Mouse (Mus musculus) stomach, embryonic 14.5 days (tissue): ENCODE results near the gene Tenm3. TPM values are rescaled to one million over a fixed set of nuclear protein-coding genes. Genes with fewer than 3 reads are reported as not detected.
A peak's percentile ranks its signal among the peaks of the same experiment; 100 is the strongest.

ENCODE experiments used
- ATAC-seq: fragments of 200-750 bp; cut with Nextera tagmentation; 2 replicates; pipeline ENCODE4 v1.8.0; 2017; ENCODE audit warnings: low read depth, moderate TSS enrichment; ENCODE audit not compliant: insufficient number of reproducible peaks, insufficient read depth, low FRiP score
- H3K27ac ChIP-seq: fragments of 300-500 bp; sonication (generic); 2 replicates; pipeline ENCODE4 v1.5.1; 2014; ENCODE audit warnings: mild to moderate bottlenecking, low read length, moderate library complexity, mixed read lengths
- H3K27me3 ChIP-seq: fragments of 300-500 bp; sonication (generic); 2 replicates; pipeline ENCODE4 v1.6.1; 2014; ENCODE audit warnings: low read length, control low read depth, mixed read lengths; ENCODE audit not compliant: control insufficient read depth, insufficient read depth
- H3K36me3 ChIP-seq: fragments of 300-500 bp; sonication (generic); 2 replicates; pipeline ENCODE4 v1.6.1; 2014; ENCODE audit warnings: mild to moderate bottlenecking, control low read depth, low read length, moderate library complexity, mixed read lengths; ENCODE audit not compliant: control insufficient read depth, insufficient read depth
- H3K4me1 ChIP-seq: fragments of 300-500 bp; sonication (generic); 2 replicates; pipeline ENCODE4 v1.6.1; 2014; ENCODE audit warnings: low read length, control low read depth, mixed read lengths; ENCODE audit not compliant: control insufficient read depth, insufficient read depth
- H3K4me2 ChIP-seq: fragments of 300-500 bp; sonication (generic); replicated peaks from 2 replicates; pipeline ENCODE4 v1.6.1; 2014; ENCODE audit warnings: low read depth, low read length, control low read depth
- H3K4me3 ChIP-seq: fragments of 300-500 bp; sonication (generic); 2 replicates; pipeline ENCODE4 v1.5.1; 2014; ENCODE audit warnings: low read depth, low read length, control low read depth
- H3K9ac ChIP-seq: fragments of 300-500 bp; sonication (generic); replicated peaks from 2 replicates; pipeline ENCODE4 v1.6.1; 2014; ENCODE audit warnings: low read depth, mild to moderate bottlenecking, control low read depth, low read length, moderate library complexity, mixed read lengths
- H3K9me3 ChIP-seq: fragments of 300-500 bp; sonication (generic); 2 replicates; pipeline ENCODE4 v1.6.1; 2016; ENCODE audit warnings: low read depth, low read length, control low read depth; ENCODE audit not compliant: control insufficient read depth
- WGBS: fragments of 180-500 bp; shearing (Covaris S2); extraction: QIAGEN DNeasy Blood & Tissue Kit; methylation state at CpG from one replicate; pipeline ENCODE4 v1.1.7; 2014; 5-methylcytosine and 5-hydroxymethylcytosine counted together
- polyA plus RNA-seq: library from polyadenylated mRNA; unstranded; fragments of >200 nt; fragmentation: Nextera tagmentation; extraction: Ambion mirVana; gene quantifications from 2 replicates; pipeline ENCODE4 v1.2.1, GENCODE M21; 2014

Tenm3 gene
- polyA plus RNA-seq, 1 experiment from 2014 or later: 29.8 TPM

DNA sequence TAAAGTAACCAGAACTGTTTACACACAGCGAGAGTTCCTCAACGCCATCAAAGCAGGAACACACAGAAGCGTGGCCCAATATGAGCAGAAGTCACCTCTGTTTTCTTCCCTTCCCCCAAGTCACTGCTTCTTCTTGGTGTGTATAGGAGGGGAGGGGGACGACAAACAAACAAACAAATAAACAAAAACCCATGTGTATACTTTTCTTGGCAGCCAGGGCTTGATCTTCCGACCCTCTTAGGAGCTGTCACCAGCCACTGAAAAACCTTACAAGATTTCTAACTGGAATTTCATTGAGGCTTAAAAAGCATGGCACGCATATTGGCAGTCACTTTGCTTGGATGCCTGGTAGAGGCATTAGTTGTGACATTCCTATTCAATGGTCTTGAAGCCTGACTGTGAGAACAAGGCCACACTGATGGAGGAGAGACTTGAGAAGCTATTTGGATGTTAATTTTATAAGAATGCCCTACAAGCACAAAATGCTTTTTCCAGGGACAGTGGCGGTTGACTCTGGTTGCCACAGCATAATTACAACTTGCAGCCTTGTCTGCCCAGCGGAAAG lies 366.3 kb downstream of the Tenm3 start:
- no peaks in the 10 kb centered on the region for H3K36me3 ChIP-seq
- H3K27ac ChIP-seq: no peak overlapping the region
- no peaks in the 10 kb centered on the region for H3K27me3 ChIP-seq
- no peak overlapping the region for H3K4me2 ChIP-seq
- 67% methylated on average over 8 of the region's 8 CpGs for WGBS
- no peaks in the 10 kb centered on the region for H3K9me3 ChIP-seq
- no peak overlapping the region for H3K4me3 ChIP-seq
- ATAC-seq: no peak
- no peak overlapping the region for H3K9ac ChIP-seq
- no peaks in the 10 kb centered on the region for H3K4me1 ChIP-seq

DNA sequence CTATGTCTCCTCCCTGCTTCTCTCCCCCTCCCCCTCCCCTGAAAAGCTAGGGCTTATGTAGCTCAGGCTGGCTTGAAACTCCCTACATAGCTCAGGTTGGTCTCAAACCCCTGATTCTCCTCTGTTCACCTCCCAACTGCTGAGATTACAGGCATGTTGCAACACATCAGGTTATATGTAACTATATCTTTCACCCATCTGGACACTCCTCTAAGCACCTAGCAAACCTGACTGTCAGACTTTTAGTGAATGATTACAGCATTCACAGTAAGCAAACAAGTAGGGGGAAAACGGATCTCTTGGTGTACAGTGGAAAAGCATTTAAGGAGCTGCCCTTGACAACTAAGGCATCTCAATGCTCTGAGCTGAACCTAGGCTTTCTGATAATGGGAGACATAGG lies 366.9 kb downstream of the Tenm3 start:
- H3K27ac ChIP-seq: no peak overlapping the region
- no peak overlapping the region for H3K4me2 ChIP-seq
- no peaks in the 10 kb centered on the region for H3K9me3 ChIP-seq
- H3K9ac ChIP-seq: no peak overlapping the region
- 42% methylated on average over 1 of the region's 1 CpGs for WGBS
- H3K27me3 ChIP-seq: no peaks in the 10 kb centered on the region
- H3K4me3 ChIP-seq: no peak overlapping the region
- no peaks in the 10 kb centered on the region for H3K4me1 ChIP-seq
- H3K36me3 ChIP-seq: no peaks in the 10 kb centered on the region
- no peak for ATAC-seq

DNA sequence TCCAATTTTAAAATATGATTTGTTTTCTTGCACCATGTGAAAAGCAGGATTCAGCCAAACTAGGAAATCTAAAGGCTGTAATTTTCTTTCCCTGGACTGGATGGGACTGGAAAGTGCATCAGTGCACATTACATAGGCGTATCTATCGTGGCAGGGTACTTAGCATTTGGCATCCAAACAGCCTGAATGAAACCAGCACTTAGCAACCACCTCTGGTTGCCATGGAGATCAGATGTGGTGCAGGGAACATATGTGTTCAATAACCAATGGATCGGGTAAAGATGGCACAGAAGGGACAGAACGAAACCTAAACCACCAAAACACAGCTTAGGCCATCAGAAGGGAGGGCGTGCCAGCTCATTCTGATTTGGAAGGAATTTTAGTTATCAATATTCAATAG lies 376.1 kb downstream of the Tenm3 start:
- H3K9me3 ChIP-seq: no peaks in the 10 kb centered on the region
- WGBS: 89% methylated on average over 5 of the region's 5 CpGs
- no peaks in the 10 kb centered on the region for H3K36me3 ChIP-seq
- H3K4me3 ChIP-seq: no peak overlapping the region
- H3K27me3 ChIP-seq: no peaks in the 10 kb centered on the region
- H3K4me2 ChIP-seq: no peak overlapping the region
- no peaks in the 10 kb centered on the region for H3K4me1 ChIP-seq
- H3K27ac ChIP-seq: no peak overlapping the region
- ATAC-seq: no peak
- H3K9ac ChIP-seq: no peak overlapping the region

DNA sequence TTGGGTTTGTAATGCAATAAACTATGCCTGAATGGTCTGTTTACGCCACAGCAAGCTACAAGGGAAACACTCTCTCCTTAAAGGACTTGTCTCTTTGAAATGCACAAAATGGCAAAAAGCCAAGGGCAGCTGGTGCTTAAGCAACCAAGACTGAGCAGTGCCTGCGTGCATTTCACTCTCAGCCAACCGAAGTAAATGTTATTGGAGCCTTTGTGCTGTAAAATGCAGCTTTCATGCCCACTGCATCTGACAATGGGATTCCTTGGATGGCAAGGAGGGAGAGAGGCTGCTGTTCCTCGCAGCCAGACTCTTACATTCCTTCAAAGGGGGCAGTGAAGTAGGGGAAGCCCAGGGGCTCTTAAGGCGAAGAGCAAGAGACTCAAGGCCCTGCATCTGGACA lies 385.4 kb downstream of the Tenm3 start:
- Histone ChIP-seq H3K36me3 (no peaks in the 10 kb centered on the region), H3K4me2 (no peak overlapping the region), H3K9ac (no peak overlapping the region), H3K27ac (peak overlapping the region; percentile 33; the same call in 1 of the 2 replicates), H3K9me3 (no peaks in the 10 kb centered on the region), H3K4me1 (no peaks in the 10 kb centered on the region), H3K27me3 (no peaks in the 10 kb centered on the region), H3K4me3 (no peak overlapping the region)
- WGBS: 25% methylated on average over 5 of the region's 5 CpGs
- no peak for ATAC-seq

DNA sequence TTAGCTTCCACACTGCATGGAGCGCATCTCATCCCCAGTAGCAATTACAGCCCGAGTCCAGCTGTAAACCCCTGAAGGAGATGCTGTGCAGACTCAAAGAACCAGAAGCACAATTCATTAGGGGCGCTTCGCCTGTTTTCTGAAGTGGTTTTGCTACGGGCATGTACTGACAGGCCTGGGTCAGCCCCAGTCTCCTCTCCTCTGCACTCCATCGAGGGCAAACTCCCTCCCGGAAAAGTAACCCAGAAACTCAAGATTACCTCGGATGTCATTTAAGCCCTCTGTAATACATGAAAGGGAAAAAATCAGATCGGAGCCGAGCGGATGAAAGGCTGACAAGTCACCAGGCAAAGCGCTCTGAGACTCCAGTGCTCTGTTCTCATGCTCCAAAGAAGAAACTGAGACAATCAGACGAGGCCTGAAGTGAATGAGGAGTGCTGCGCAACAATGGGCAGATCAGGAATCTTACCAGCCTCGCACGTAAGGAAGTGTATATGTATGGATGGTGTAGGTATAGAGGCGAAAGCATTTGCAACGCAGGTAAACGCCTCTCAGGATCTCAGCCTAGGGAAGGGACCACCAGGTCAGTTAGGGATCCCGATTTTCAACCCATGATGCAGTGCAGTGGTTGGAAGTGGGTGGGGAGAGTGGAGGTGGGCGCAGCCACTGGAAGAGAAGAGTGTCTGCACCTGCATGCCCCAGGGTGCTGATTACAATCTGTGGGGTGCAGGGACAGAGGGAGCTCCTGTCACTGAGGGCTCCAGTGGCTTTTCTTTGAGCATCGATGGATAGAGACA lies 387.2 kb downstream of the Tenm3 start:
- 53% methylated on average over 22 of the region's 22 CpGs for WGBS
- Histone ChIP-seq H3K27me3 (no peaks in the 10 kb centered on the region), H3K4me1 (no peaks in the 10 kb centered on the region), H3K4me3 (no peak overlapping the region), H3K9me3 (no peaks in the 10 kb centered on the region), H3K27ac (no peak overlapping the region), H3K9ac (no peak overlapping the region), H3K4me2 (no peak overlapping the region), H3K36me3 (no peaks in the 10 kb centered on the region)
- ATAC-seq: no peak

DNA sequence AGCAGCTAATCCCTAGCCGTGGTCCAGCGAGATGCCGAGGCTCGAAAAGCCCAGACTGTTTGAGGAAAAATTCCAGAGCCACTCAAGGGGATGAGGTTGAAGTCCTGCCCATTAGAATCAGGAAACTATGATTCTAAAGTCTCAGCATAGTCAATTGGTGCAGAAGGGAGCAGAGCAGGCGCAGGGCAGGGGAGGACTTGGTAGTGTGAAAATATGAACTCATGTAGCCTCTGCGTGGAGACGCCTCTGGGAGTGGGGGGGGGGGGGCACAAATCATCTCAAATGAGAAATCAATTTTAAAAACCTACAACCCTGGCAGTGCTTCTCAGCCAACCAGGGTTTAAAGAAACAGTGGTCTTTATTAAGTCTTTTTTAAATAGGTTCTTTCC lies 392.5 kb downstream of the Tenm3 start:
- Histone ChIP-seq H3K9ac (no peak overlapping the region), H3K27me3 (no peaks in the 10 kb centered on the region), H3K4me2 (no peak overlapping the region), H3K27ac (no peak overlapping the region), H3K4me1 (0 out of 2 replicates have a peak, but pooled peaks cover 8% of the 10 kb centered on the region), H3K36me3 (no peaks in the 10 kb centered on the region), H3K9me3 (no peaks in the 10 kb centered on the region), H3K4me3 (no peak overlapping the region)
- 36% methylated on average over 7 of the region's 7 CpGs for WGBS
- ATAC-seq: no peak

DNA sequence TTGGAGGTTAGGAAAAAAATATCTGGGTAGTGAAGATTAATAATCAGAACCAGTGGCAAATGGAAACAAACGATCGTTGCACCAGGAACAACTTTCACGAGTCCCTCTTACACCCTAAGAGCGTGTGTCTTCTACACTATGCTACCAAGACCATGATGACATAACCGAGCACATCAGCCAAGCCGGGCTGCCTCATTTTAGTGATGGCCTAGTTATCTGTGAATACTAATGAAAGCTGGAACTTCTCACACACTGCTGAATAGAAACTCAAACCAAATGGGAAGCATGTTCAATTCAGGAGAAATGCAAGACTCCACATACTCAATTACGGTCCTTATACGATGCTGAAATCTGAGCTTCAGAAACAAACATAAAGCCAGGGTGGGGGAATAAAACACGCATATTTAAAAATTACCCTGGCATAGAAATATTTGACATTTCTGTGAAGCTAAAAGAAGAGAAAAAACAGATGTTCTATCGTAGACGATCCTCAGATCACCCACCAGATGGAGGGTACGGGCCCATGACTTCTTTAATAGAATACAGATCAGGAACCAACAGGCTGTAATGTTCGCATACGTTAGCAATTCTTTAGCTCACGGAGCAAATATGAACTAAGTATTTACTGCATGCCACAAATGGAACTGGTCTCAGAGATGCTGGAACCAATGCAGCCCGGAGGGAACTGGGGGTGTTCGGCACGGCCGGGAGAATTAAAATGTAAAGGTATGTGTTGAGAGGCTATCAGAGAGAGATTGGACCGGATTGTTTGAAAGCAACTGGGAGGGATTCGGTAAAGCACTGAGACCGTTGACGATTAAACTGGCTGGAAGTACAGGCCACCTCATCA lies 393.1 kb downstream of the Tenm3 start:
- H3K4me1 ChIP-seq: 0 out of 2 replicates have a peak, but pooled peaks cover 8% of the 10 kb centered on the region
- no peak for ATAC-seq
- no peak overlapping the region for H3K27ac ChIP-seq
- no peak overlapping the region for H3K4me3 ChIP-seq
- no peak overlapping the region for H3K4me2 ChIP-seq
- no peak overlapping the region for H3K9ac ChIP-seq
- no peaks in the 10 kb centered on the region for H3K36me3 ChIP-seq
- H3K27me3 ChIP-seq: no peaks in the 10 kb centered on the region
- 70% methylated on average over 23 of the region's 23 CpGs for WGBS
- no peaks in the 10 kb centered on the region for H3K9me3 ChIP-seq

DNA sequence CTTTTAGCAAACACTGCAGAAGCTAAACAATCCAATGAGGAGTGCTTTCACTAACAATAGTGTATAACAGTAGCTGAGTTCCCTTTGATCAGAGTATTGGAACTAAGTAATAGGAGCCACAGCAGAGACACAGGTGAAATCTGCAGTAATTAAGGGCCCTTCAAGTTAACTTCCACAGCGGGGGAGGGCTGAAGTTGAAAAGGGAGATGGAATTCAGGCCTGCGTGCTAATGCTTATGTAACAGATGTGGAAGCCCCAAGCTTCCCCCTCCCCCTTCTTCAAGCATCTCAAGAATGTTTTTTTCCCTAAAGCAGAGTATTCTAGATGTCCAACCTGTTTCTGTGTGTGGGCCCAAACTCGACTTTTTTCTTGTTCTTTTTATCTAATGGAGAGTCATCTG lies 394.1 kb downstream of the Tenm3 start:
- Histone ChIP-seq H3K4me1 (0 out of 2 replicates have a peak, but pooled peaks cover 8% of the 10 kb centered on the region), H3K9ac (no peak overlapping the region), H3K9me3 (no peaks in the 10 kb centered on the region), H3K36me3 (no peaks in the 10 kb centered on the region), H3K27me3 (no peaks in the 10 kb centered on the region), H3K27ac (no peak overlapping the region), H3K4me2 (no peak overlapping the region), H3K4me3 (no peak overlapping the region)
- 13% methylated on average over 3 of the region's 3 CpGs for WGBS
- ATAC-seq: no peak
